Mouse (Mus musculus) neural tube, embryonic 15.5 days (tissue): ENCODE measurements around the gene Phactr3. TPM values are rescaled to one million over a fixed set of nuclear protein-coding genes. Genes with fewer than 3 reads are reported as not detected.
A peak's percentile ranks its signal among the peaks of the same experiment; 100 is the strongest.

Experiments used
- ATAC-seq: fragments of 200-750 bp; cut with Nextera tagmentation; 2 replicates; pipeline ENCODE4 v1.8.0; 2017; ENCODE audit warnings: mild to moderate bottlenecking, moderate TSS enrichment, moderate library complexity; ENCODE audit not compliant: low FRiP score
- H3K27ac ChIP-seq: fragments of 300-500 bp; sonication (generic); replicated peaks from 2 replicates; pipeline ENCODE4 v1.5.1; 2015; ENCODE audit warnings: mild to moderate bottlenecking, inconsistent platforms
- H3K27me3 ChIP-seq: fragments of 300-500 bp; sonication (generic); replicated peaks from 2 replicates; pipeline ENCODE4 v1.6.1; 2015; ENCODE audit warnings: inconsistent platforms
- H3K36me3 ChIP-seq: fragments of 300-500 bp; sonication (generic); 2 replicates; pipeline ENCODE4 v1.6.1; 2015; ENCODE audit warnings: inconsistent platforms
- H3K4me1 ChIP-seq: fragments of 300-500 bp; sonication (generic); 2 replicates; pipeline ENCODE4 v1.6.1; 2015; ENCODE audit warnings: inconsistent platforms
- H3K4me2 ChIP-seq: fragments of 300-500 bp; sonication (generic); 2 replicates; pipeline ENCODE4 v1.6.1; 2015; ENCODE audit warnings: inconsistent platforms, mild to moderate bottlenecking, moderate library complexity
- H3K4me3 ChIP-seq: fragments of 300-500 bp; sonication (generic); replicated peaks from 2 replicates; pipeline ENCODE4 v1.5.1; 2015; ENCODE audit warnings: mild to moderate bottlenecking, inconsistent platforms
- H3K9ac ChIP-seq: fragments of 300-500 bp; sonication (generic); replicated peaks from 2 replicates; pipeline ENCODE4 v1.6.1; 2015; ENCODE audit warnings: mild to moderate bottlenecking, inconsistent platforms
- H3K9me3 ChIP-seq: fragments of 300-500 bp; sonication (generic); replicated peaks from 2 replicates; pipeline ENCODE4 v1.6.1; 2016; ENCODE audit warnings: inconsistent platforms
- WGBS: fragments of 180-500 bp; shearing (Covaris S2); methylation state at CpG from one replicate; pipeline ENCODE4 v1.1.7; 2015; ENCODE audit warnings: mixed read lengths; 5-methylcytosine and 5-hydroxymethylcytosine counted together
- polyA plus RNA-seq: library from polyadenylated mRNA; unstranded; fragments of >200 nt; fragmentation: Nextera tagmentation; extraction: Ambion mirVana; gene quantifications from 2 replicates; pipeline ENCODE4 v1.2.1, GENCODE M21; 2015

Phactr3 gene
- polyA plus RNA-seq, 1 experiment from 2014 or later = 57.2 TPM

DNA sequence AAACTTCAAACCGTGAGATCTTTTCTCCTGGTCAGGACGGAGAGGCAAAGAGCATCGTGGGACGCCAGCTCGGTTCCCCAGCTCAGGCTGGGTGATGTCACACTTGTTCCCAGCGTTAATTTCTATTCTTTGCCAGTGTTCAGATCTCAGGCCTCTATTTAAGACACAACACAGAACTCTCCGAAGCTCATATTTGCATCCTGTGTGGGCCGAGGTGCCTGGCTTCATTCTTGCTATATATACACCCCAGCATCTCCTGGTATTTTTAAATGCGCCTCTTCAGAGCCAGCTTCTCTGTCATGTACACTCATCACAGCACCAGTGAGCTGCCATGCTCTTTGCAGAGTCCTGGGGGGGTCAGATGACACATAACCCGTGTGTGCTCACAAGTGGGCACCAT lies 85.7 kb downstream of the Phactr3 start:
- no peaks in the 10 kb centered on the region for H3K27me3 ChIP-seq
- no peak overlapping the region for H3K4me2 ChIP-seq
- no peak overlapping the region for H3K9ac ChIP-seq
- no peak overlapping the region for H3K27ac ChIP-seq
- H3K9me3 ChIP-seq = no peaks in the 10 kb centered on the region
- H3K4me3 ChIP-seq = no peak overlapping the region
- no peak for ATAC-seq
- WGBS = 85% methylated on average over 10 of the region's 10 CpGs
- no peaks in the 10 kb centered on the region for H3K4me1 ChIP-seq
- no peaks in the 10 kb centered on the region for H3K36me3 ChIP-seq

DNA sequence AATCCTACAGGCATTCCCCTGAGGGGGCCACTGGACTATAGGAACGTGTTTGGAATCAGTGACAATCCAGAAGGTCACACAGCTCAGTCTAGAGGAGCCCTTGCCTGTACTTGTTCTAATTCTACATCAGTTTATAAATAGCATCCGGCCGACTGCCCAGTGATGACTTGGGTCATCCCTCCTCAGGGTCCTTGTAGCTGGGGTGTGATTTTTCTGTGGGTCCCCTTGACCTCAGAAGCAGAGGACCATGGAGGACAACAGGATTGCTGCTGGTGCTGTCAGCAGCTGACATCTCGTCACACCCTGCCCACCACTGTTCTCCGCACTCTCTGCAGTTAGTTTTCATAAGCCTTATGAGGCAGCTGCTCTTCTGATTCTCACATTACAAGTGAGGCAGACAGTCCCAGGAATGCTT lies 89.4 kb downstream of the Phactr3 start:
- Histone ChIP-seq H3K4me3 (no peak overlapping the region), H3K9me3 (no peaks in the 10 kb centered on the region), H3K36me3 (no peaks in the 10 kb centered on the region), H3K4me1 (no peaks in the 10 kb centered on the region), H3K27ac (no peak overlapping the region), H3K9ac (no peak overlapping the region), H3K27me3 (no peaks in the 10 kb centered on the region), H3K4me2 (no peak overlapping the region)
- 78% methylated on average over 5 of the region's 5 CpGs for WGBS
- ATAC-seq = no peak

- H3K4me2 ChIP-seq = no peak overlapping the region
- H3K27me3 ChIP-seq = no peaks in the 10 kb centered on the region
- H3K9me3 ChIP-seq = no peaks in the 10 kb centered on the region
- no peaks in the 10 kb centered on the region for H3K4me1 ChIP-seq
- no peak overlapping the region for H3K4me3 ChIP-seq
- H3K27ac ChIP-seq = no peak overlapping the region
- 81% methylated on average over 2 of the region's 2 CpGs for WGBS
- H3K36me3 ChIP-seq = no peaks in the 10 kb centered on the region
- H3K9ac ChIP-seq = no peak overlapping the region
- peak; percentile 37; the same call in 1 of the 2 replicates for ATAC-seq
These were observed 95.1 kb downstream of the Phactr3 start for GRCm38 (mm10) chr2:178213826-178214225.

- no peak for ATAC-seq
- Histone ChIP-seq H3K36me3 (no peaks in the 10 kb centered on the region), H3K4me3 (no peak overlapping the region), H3K9ac (no peak overlapping the region), H3K9me3 (no peaks in the 10 kb centered on the region), H3K27me3 (no peaks in the 10 kb centered on the region), H3K4me2 (no peak overlapping the region), H3K4me1 (no peaks in the 10 kb centered on the region), H3K27ac (no peak overlapping the region)
- WGBS = 91% methylated on average over 1 of the region's 1 CpGs
These were observed 95.8 kb downstream of the Phactr3 start for GRCm38 (mm10) chr2:178214531-178214930.

DNA sequence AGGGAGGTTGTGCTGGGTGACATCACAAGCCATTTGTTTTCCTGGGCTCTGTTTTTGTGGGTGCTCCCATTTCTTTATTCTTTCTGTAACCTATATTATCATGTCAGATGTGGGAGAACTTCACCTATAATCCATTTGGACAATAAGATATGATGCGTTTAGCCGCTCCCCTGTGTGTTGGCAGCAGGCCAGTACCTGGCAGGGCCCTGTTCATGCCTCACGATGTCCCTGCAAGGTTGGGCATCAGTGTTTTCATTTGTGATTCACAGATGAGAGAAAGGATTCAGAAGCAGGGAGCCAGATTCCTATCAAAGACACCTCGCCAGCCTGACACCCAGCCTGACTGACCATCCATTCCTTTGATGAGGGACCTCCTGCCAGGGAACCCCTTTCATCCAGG lies 99.7 kb downstream of the Phactr3 start:
- Histone ChIP-seq H3K9ac (no peak overlapping the region), H3K9me3 (no peaks in the 10 kb centered on the region), H3K36me3 (no peaks in the 10 kb centered on the region), H3K27ac (no peak overlapping the region), H3K4me2 (no peak overlapping the region), H3K4me1 (no peaks in the 10 kb centered on the region), H3K4me3 (no peak overlapping the region), H3K27me3 (no peaks in the 10 kb centered on the region)
- WGBS = 59% methylated on average over 4 of the region's 4 CpGs
- no peak for ATAC-seq

DNA sequence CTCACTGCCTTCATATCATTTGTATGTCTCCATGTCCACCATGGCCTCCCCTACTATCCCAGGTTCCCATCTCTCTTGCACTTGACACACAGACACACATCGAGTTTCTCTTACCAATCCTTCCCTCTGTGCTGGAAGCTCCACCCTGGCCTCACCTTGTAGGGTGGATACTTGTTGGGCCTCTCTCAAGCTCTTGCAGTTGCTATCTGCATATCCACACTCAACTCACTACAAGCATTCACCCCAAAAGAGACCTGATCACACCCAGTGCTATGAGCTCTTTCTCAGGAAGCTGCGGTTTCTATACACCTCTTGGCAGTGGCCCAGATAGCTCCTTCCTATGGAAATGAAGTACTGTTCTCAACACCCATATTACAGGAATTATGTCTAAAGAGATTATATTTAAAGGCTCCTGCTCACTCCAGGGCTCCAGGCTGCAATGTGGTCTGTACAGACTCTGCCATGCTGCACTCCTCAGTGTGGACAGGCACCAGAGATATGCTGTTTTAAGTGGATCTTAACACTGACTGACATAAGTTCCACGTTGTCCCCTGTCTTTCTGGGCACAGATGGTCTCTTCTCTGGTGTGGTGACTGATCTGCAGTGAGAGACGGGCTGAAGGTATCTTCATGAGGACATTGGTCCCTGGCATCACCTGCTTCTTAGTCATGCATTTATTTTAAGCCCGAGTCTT lies 100.8 kb downstream of the Phactr3 start:
- ATAC-seq = no peak
- H3K9me3 ChIP-seq = no peaks in the 10 kb centered on the region
- no peak overlapping the region for H3K4me2 ChIP-seq
- H3K4me3 ChIP-seq = no peak overlapping the region
- no peaks in the 10 kb centered on the region for H3K36me3 ChIP-seq
- no peaks in the 10 kb centered on the region for H3K27me3 ChIP-seq
- no peaks in the 10 kb centered on the region for H3K4me1 ChIP-seq
- H3K9ac ChIP-seq = no peak overlapping the region
- WGBS = 74% methylated on average over 5 of the region's 5 CpGs
- H3K27ac ChIP-seq = no peak overlapping the region; the same call in 1 of the 2 replicates

GRCm38 (mm10) chr2:178220148-178220717 lies 101.5 kb downstream of the Phactr3 start:
- no peaks in the 10 kb centered on the region for H3K36me3 ChIP-seq
- no peak overlapping the region; the same call in 1 of the 2 replicates for H3K27ac ChIP-seq
- H3K9me3 ChIP-seq = no peaks in the 10 kb centered on the region
- WGBS = 63% methylated on average over 3 of the region's 3 CpGs
- H3K9ac ChIP-seq = no peak overlapping the region
- H3K27me3 ChIP-seq = no peaks in the 10 kb centered on the region
- no peak for ATAC-seq
- no peak overlapping the region for H3K4me3 ChIP-seq
- no peaks in the 10 kb centered on the region for H3K4me1 ChIP-seq
- no peak overlapping the region for H3K4me2 ChIP-seq

DNA sequence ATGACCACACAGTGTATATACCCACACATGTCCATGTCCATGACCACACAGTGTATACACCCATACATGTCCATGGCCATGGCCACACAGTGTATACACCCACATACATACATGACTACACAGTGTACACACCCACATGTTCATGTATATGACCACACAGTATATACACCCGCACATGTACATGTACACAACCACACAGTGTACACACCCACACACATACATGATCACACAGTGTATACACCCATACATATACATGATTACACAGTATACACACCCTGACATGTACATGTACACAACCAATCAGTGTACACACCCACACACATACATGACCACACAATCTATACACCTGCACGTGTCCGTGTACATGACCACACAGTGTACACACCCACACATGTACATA lies 102.2 kb downstream of the Phactr3 start:
- H3K9me3 ChIP-seq = no peaks in the 10 kb centered on the region
- H3K4me2 ChIP-seq = no peak overlapping the region
- H3K4me3 ChIP-seq = no peak overlapping the region
- H3K27me3 ChIP-seq = no peaks in the 10 kb centered on the region
- ATAC-seq = peak; percentile 32; the same call in 1 of the 2 replicates
- H3K9ac ChIP-seq = no peak overlapping the region
- 95% methylated on average over 3 of the region's 3 CpGs for WGBS
- H3K36me3 ChIP-seq = no peaks in the 10 kb centered on the region
- no peak overlapping the region for H3K27ac ChIP-seq
- H3K4me1 ChIP-seq = no peaks in the 10 kb centered on the region

DNA sequence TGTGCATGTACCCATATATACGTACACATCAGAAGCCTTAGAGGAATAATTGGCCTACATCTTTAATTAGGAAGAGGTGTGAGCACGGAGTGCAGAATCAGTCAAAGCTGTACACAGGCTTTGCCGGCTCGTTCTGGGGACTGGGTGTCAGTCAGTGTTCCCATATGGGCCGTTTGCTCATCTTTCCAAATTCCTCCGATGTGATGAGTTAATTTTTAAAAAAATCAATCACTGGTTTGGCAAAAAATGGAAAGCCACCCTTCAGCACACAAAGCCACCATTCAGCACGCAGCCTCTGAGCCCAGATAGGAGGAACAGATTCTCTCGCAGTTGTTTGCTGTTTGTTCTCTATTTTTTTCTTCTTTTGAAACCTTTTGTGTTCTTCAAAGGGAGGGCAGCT lies 110.5 kb downstream of the Phactr3 start:
- WGBS = 72% methylated on average over 8 of the region's 8 CpGs
- Histone ChIP-seq H3K36me3 (no peaks in the 10 kb centered on the region), H3K27me3 (no peaks in the 10 kb centered on the region), H3K27ac (no peak overlapping the region), H3K4me1 (0 out of 2 replicates have a peak, but pooled peaks cover 2% of the 10 kb centered on the region), H3K4me3 (no peak overlapping the region), H3K4me2 (no peak overlapping the region), H3K9ac (no peak overlapping the region), H3K9me3 (no peaks in the 10 kb centered on the region)
- ATAC-seq = no peak

DNA sequence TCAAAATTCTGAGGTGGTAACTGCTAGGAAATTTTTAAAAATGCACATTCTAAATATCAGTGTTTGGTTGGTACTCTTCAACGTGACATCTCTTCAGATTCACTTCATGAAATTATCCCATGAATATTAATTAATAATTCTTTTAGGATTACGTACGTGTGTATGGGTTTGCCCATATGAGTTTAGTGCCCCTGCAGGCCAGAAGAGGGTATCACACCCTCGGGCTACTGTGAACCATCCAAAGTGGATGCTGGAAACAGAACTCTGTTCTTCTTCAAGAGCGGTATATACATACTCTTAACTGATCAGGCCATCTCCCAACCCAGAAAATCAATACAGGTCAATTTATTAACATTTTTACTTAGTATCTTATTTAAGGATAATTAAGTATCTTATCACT lies 114.7 kb downstream of the Phactr3 start:
- no peak overlapping the region for H3K4me2 ChIP-seq
- H3K4me1 ChIP-seq = 0 out of 2 replicates have a peak, but pooled peaks cover 5% of the 10 kb centered on the region
- ATAC-seq = no peak
- WGBS = 74% methylated on average over 5 of the region's 5 CpGs
- H3K4me3 ChIP-seq = no peak overlapping the region
- no peak overlapping the region for H3K9ac ChIP-seq
- H3K36me3 ChIP-seq = no peaks in the 10 kb centered on the region
- H3K27me3 ChIP-seq = no peaks in the 10 kb centered on the region
- H3K9me3 ChIP-seq = no peaks in the 10 kb centered on the region
- H3K27ac ChIP-seq = no peak overlapping the region

GRCm38 (mm10) chr2:178237056-178237455 lies 118.3 kb downstream of the Phactr3 start:
- H3K27ac ChIP-seq = no peak overlapping the region
- no peak overlapping the region for H3K4me2 ChIP-seq
- 85% methylated on average over 3 of the region's 3 CpGs for WGBS

DNA sequence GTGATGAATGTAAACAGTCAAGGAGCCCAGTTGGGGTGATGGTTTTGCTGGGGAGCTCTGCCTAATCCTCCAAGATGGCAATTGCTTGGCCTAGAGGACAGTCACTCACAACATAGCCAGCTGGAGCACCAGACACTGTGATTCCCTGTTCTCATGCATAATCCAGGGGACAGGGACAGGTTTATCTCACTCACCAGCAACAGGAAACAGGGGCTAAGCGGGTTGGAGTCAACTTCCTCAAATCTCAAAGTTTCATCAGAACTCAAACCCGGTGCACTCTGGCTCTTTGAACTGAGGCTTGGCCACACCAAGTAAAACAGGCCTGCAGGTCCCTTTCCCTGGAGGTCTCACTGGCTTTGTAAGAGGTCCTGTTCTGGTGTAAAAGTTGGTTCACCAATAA lies 119.7 kb downstream of the Phactr3 start:
- H3K27me3 ChIP-seq = no peaks in the 10 kb centered on the region
- WGBS = 89% methylated on average over 2 of the region's 2 CpGs
- no peak for ATAC-seq

More at GRCm38 (mm10) chr2:178237056-178237455, 118.3 kb downstream of the Phactr3 start:
- Histone ChIP-seq H3K4me1 (peaks cover 8% of the 10 kb centered on the region; the same call in 1 of the 2 replicates), H3K9me3 (no peaks in the 10 kb centered on the region), H3K4me3 (no peak overlapping the region), H3K9ac (no peak overlapping the region), H3K27me3 (no peaks in the 10 kb centered on the region), H3K36me3 (no peaks in the 10 kb centered on the region)
- no peak for ATAC-seq

More for the DNA sequence above, 119.7 kb downstream of the Phactr3 start:
- Histone ChIP-seq H3K9me3 (no peaks in the 10 kb centered on the region), H3K36me3 (no peaks in the 10 kb centered on the region), H3K27ac (no peak overlapping the region), H3K4me3 (no peak overlapping the region), H3K9ac (no peak overlapping the region), H3K4me1 (peaks cover 8% of the 10 kb centered on the region; the same call in 1 of the 2 replicates), H3K4me2 (no peak overlapping the region)
